Mouse (Mus musculus) heart, embryonic 14.5 days (tissue): ENCODE measurements around the gene Ilf3. TPM values are rescaled to one million over a fixed set of nuclear protein-coding genes. Genes with fewer than 3 reads are reported as not detected.

Source experiments
- ATAC-seq: fragments of 200-750 bp; cut with Nextera tagmentation; 2 replicates; pipeline ENCODE4 v1.8.0; 2017; ENCODE audit warnings: low read depth, moderate TSS enrichment; ENCODE audit not compliant: insufficient number of reproducible peaks, insufficient read depth, low FRiP score
- H3K27ac ChIP-seq, 2 experiments: fragments of 200-500 bp in 1 of 2; fragments of 300-500 bp in 1 of 2; sonication (generic) in 1 of 2; replicated peaks in 1 of 2; 2 replicates each; pipeline ENCODE4 v1.5.1; 2012 to 2014; ENCODE audit warnings: low read depth in 2 of 2, low read length in 2 of 2, control low read depth in 1 of 2, mild to moderate bottlenecking in 1 of 2, mixed read lengths in 1 of 2; ENCODE audit not compliant: control insufficient read depth in 1 of 2, insufficient read depth in 1 of 2
- H3K27me3 ChIP-seq: fragments of 300-500 bp; sonication (generic); 2 replicates; pipeline ENCODE4 v1.6.1; 2014; ENCODE audit warnings: mild to moderate bottlenecking, low read length, control low read depth; ENCODE audit not compliant: control insufficient read depth, insufficient read depth
- H3K36me3 ChIP-seq: fragments of 300-500 bp; sonication (generic); 2 replicates; pipeline ENCODE4 v1.6.1; 2014; ENCODE audit warnings: mild to moderate bottlenecking, control low read depth, low read length, mixed read lengths; ENCODE audit not compliant: control insufficient read depth, insufficient read depth
- H3K4me1 ChIP-seq, 2 experiments: fragments of 200-500 bp in 1 of 2; fragments of 300-500 bp in 1 of 2; sonication (generic) in 1 of 2; 2 replicates each; pipeline ENCODE4 v1.6.1; 2012 to 2014; ENCODE audit warnings: low read length in 2 of 2, control low read depth in 1 of 2, mixed read lengths in 1 of 2; ENCODE audit not compliant: control insufficient read depth in 2 of 2, insufficient read depth in 2 of 2
- H3K4me2 ChIP-seq: fragments of 300-500 bp; sonication (generic); 2 replicates; pipeline ENCODE4 v1.6.1; 2014; ENCODE audit warnings: mild to moderate bottlenecking, low read length
- H3K4me3 ChIP-seq, 2 experiments: fragments of 200-500 bp in 1 of 2; fragments of 300-500 bp in 1 of 2; sonication (generic) in 1 of 2; 2 replicates each; pipeline ENCODE4 v1.5.1; 2012 to 2014; ENCODE audit warnings: low read length in 2 of 2, mild to moderate bottlenecking in 2 of 2, control low read depth in 1 of 2, low read depth in 1 of 2, moderate library complexity in 1 of 2; ENCODE audit not compliant: control insufficient read depth in 1 of 2, insufficient read depth in 1 of 2
- H3K9ac ChIP-seq: fragments of 300-500 bp; sonication (generic); 2 replicates; pipeline ENCODE4 v1.6.1; 2014; ENCODE audit warnings: mild to moderate bottlenecking, low read length
- H3K9me3 ChIP-seq: fragments of 300-500 bp; sonication (generic); 2 replicates; pipeline ENCODE4 v1.6.1; 2016; ENCODE audit warnings: low read length, control low read depth; ENCODE audit not compliant: control insufficient read depth
- WGBS: fragments of 180-500 bp; shearing (Covaris S2); extraction: QIAGEN DNeasy Blood & Tissue Kit; methylation state at CpG from one replicate; pipeline ENCODE4 v1.1.7; 2014; 5-methylcytosine and 5-hydroxymethylcytosine counted together
- polyA plus RNA-seq: library from polyadenylated mRNA; unstranded; fragments of >200 nt; fragmentation: Nextera tagmentation; extraction: Ambion mirVana; gene quantifications from 2 replicates; pipeline ENCODE4 v1.2.1, GENCODE M21; 2014

Gene Ilf3
- polyA plus RNA-seq, 1 experiment from 2014 or later: 103 TPM

GRCm38 (mm10) chr9:21450270-21450669, 82.6 kb downstream of the Ilf3 start:
- H3K4me2 ChIP-seq: no peak overlapping the region
- H3K9ac ChIP-seq: no peak overlapping the region
- H3K4me1 ChIP-seq: peaks cover 17 to 31% of the 10 kb centered on the region in 2 experiments
- H3K27ac ChIP-seq: 0 out of 4 replicates have a peak overlapping the region, but pooled peaks of 1 of the 2 experiments have one; percentile 36
- H3K36me3 ChIP-seq: peaks cover 7% of the 10 kb centered on the region
- no peaks in the 10 kb centered on the region for H3K27me3 ChIP-seq
- no peak overlapping the region for H3K4me3 ChIP-seq
- 47% methylated on average over 3 of the region's 3 CpGs for WGBS
- ATAC-seq: peak; percentile 62; the same call in 1 of the 2 replicates
- no peaks in the 10 kb centered on the region for H3K9me3 ChIP-seq

GRCm38 (mm10) chr9:21451391-21451790, 83.7 kb downstream of the Ilf3 start:
- no peaks in the 10 kb centered on the region for H3K9me3 ChIP-seq
- peak overlapping the region; percentile 5; the same call in 1 of the 2 replicates for H3K4me2 ChIP-seq
- H3K4me1 ChIP-seq: peaks cover 17 to 35% of the 10 kb centered on the region in 2 experiments
- 0 out of 2 replicates have a peak overlapping the region, but pooled peaks have one; percentile 38 for H3K9ac ChIP-seq
- 79% methylated on average over 8 of the region's 8 CpGs for WGBS
- no peaks in the 10 kb centered on the region for H3K27me3 ChIP-seq
- peak overlapping the region in 1 of 2 experiments; percentile 59; a peak in 2 of 4 replicates for H3K27ac ChIP-seq
- H3K4me3 ChIP-seq: no peak overlapping the region
- ATAC-seq: no peak
- peaks cover 3% of the 10 kb centered on the region; the same call in 1 of the 2 replicates for H3K36me3 ChIP-seq

- no peaks in the 10 kb centered on the region for H3K9me3 ChIP-seq
- 10% methylated on average over 8 of the region's 8 CpGs for WGBS
- ATAC-seq: no peak; the same call in 1 of the 2 replicates
- peak overlapping the region in 1 of 2 experiments; percentile 59; a peak in 3 of 4 replicates for H3K27ac ChIP-seq
- no peaks in the 10 kb centered on the region for H3K27me3 ChIP-seq
- peaks cover 3% of the 10 kb centered on the region; the same call in 1 of the 2 replicates for H3K36me3 ChIP-seq
- no peak overlapping the region for H3K4me3 ChIP-seq
- H3K4me1 ChIP-seq: peaks cover 17 to 35% of the 10 kb centered on the region in 2 experiments
- H3K4me2 ChIP-seq: peak overlapping the region; percentile 5; the same call in 1 of the 2 replicates
- 0 out of 2 replicates have a peak overlapping the region, but pooled peaks have one; percentile 38 for H3K9ac ChIP-seq
Measured at GRCm38 (mm10) chr9:21451870-21452269, 84.2 kb downstream of the Ilf3 start.

- H3K27me3 ChIP-seq: no peaks in the 10 kb centered on the region
- no peaks in the 10 kb centered on the region for H3K9me3 ChIP-seq
- no peak overlapping the region for H3K9ac ChIP-seq
- no peak overlapping the region for H3K4me3 ChIP-seq
- ATAC-seq: no peak
- H3K4me1 ChIP-seq: peaks cover 17 to 35% of the 10 kb centered on the region in 2 experiments
- H3K4me2 ChIP-seq: no peak overlapping the region
- 88% methylated on average over 7 of the region's 7 CpGs for WGBS
- H3K36me3 ChIP-seq: no peaks in the 10 kb centered on the region
- H3K27ac ChIP-seq: no peak overlapping the region
Measured at GRCm38 (mm10) chr9:21453003-21453402, 85.3 kb downstream of the Ilf3 start.

- no peak for ATAC-seq
- no peaks in the 10 kb centered on the region for H3K9me3 ChIP-seq
- 63% methylated on average over 2 of the region's 2 CpGs for WGBS
- H3K27ac ChIP-seq: no peak overlapping the region
- no peaks in the 10 kb centered on the region for H3K36me3 ChIP-seq
- no peaks in the 10 kb centered on the region for H3K27me3 ChIP-seq
- H3K4me3 ChIP-seq: no peak overlapping the region
- no peak overlapping the region for H3K4me2 ChIP-seq
- peaks cover 17 to 35% of the 10 kb centered on the region in 2 experiments for H3K4me1 ChIP-seq
- no peak overlapping the region for H3K9ac ChIP-seq
Measured at GRCm38 (mm10) chr9:21453459-21453858, 85.8 kb downstream of the Ilf3 start.

GRCm38 (mm10) chr9:21454556-21454955, 86.9 kb downstream of the Ilf3 start:
- Histone ChIP-seq H3K36me3 (no peaks in the 10 kb centered on the region), H3K27me3 (no peaks in the 10 kb centered on the region), H3K4me1 (peaks cover 17 to 38% of the 10 kb centered on the region in 2 experiments), H3K9ac (no peak overlapping the region), H3K27ac (no peak overlapping the region; a peak in 1 of 4 replicates), H3K4me2 (no peak overlapping the region), H3K4me3 (no peak overlapping the region), H3K9me3 (no peaks in the 10 kb centered on the region)
- ATAC-seq: no peak
- WGBS: 69% methylated on average over 4 of the region's 4 CpGs

Other genes with a start within 250 kb of the Ilf3 start
- 11.2 and 11.9 TPM in 2 replicates for gene Tyk2, start 236.6 kb upstream of the Ilf3 start, polyA plus RNA-seq
- gene Cdc37, start 217.9 kb upstream of the Ilf3 start, polyA plus RNA-seq: 209 and 212 TPM in 2 replicates
- gene Pde4a, start 202.2 kb upstream of the Ilf3 start, polyA plus RNA-seq: 11.0 and 11.8 TPM in 2 replicates
- 31.5 and 32.3 TPM in 2 replicates for gene Keap1, start 128.5 kb upstream of the Ilf3 start, polyA plus RNA-seq
- gene S1pr5, start 119.4 kb upstream of the Ilf3 start, polyA plus RNA-seq: 0.18 and 0.26 TPM in 2 replicates
- gene Atg4d, start 102.6 kb upstream of the Ilf3 start, polyA plus RNA-seq: 47.2 and 51.4 TPM in 2 replicates
- gene Kri1, start 79.9 kb upstream of the Ilf3 start, polyA plus RNA-seq: 7.6 and 12.6 TPM in 2 replicates
- gene Cdkn2d, start 76.5 kb upstream of the Ilf3 start, polyA plus RNA-seq: 94.7 and 96.9 TPM in 2 replicates
- gene Ap1m2, start 55.5 kb upstream of the Ilf3 start, polyA plus RNA-seq: 0.30 TPM in 1 of 2 replicates, not detected in the other
- 66.4 and 67.9 TPM in 2 replicates for gene Slc44a2, start 47.2 kb upstream of the Ilf3 start, polyA plus RNA-seq
- 22.7 and 24.3 TPM in 2 replicates for gene Qtrt1, start 44.0 kb downstream of the Ilf3 start, polyA plus RNA-seq
- 57.1 and 58.2 TPM in 2 replicates for gene Dnm2, start 57.0 kb downstream of the Ilf3 start, polyA plus RNA-seq
- 77.5 and 81.4 TPM in 2 replicates for gene Tmed1, start 142.4 kb downstream of the Ilf3 start, polyA plus RNA-seq
- gene AB124611, start 158.3 kb downstream of the Ilf3 start, polyA plus RNA-seq: 2.4 and 2.9 TPM in 2 replicates
- 38.1 and 41.0 TPM in 2 replicates for gene Carm1, start 179.0 kb downstream of the Ilf3 start, polyA plus RNA-seq
- gene Timm29, start 224.9 kb downstream of the Ilf3 start, polyA plus RNA-seq: 38.1 and 40.0 TPM in 2 replicates
- 11.5 and 11.7 TPM in 2 replicates for gene Yipf2, start 225.0 kb downstream of the Ilf3 start, polyA plus RNA-seq
- 51.1 and 52.8 TPM in 2 replicates for gene Smarca4, start 248.3 kb downstream of the Ilf3 start, polyA plus RNA-seq